Mouse (Mus musculus) midbrain, embryonic 10.5 days (tissue): ENCODE measurements at regions not wholly inside any gene's neighbourhood (a gene's known extent, or its start where the extent isn't known, plus 50 kb on each side); places are given as distances from the start of the nearest gene placed in this dataset.

Experiments used
- DNase-seq: peaks from one replicate; pipeline ENCODE4 v3.0.0-alpha.2; 2017; ENCODE audit warnings: low spot score
- H3K27ac ChIP-seq: fragments of 300-500 bp; sonication (generic); replicated peaks from 2 replicates; pipeline ENCODE4 v1.5.1; 2016; ENCODE audit warnings: mild to moderate bottlenecking
- H3K27me3 ChIP-seq: fragments of 300-500 bp; sonication (generic); 2 replicates; pipeline ENCODE4 v1.6.1; 2016; ENCODE audit warnings: low read depth, mild to moderate bottlenecking; ENCODE audit not compliant: poor library complexity, severe bottlenecking
- H3K36me3 ChIP-seq: fragments of 300-500 bp; sonication (generic); 2 replicates; pipeline ENCODE4 v1.6.1; 2016; ENCODE audit warnings: mild to moderate bottlenecking, moderate library complexity
- H3K4me1 ChIP-seq: fragments of 300-500 bp; sonication (generic); 2 replicates; pipeline ENCODE4 v1.6.1; 2016
- H3K4me3 ChIP-seq: fragments of 300-500 bp; sonication (generic); 2 replicates; pipeline ENCODE4 v1.5.1; 2016; ENCODE audit warnings: mild to moderate bottlenecking, moderate library complexity
- H3K9me3 ChIP-seq: fragments of 300-500 bp; sonication (generic); replicated peaks from 2 replicates; pipeline ENCODE4 v1.6.1; 2016; ENCODE audit warnings: mild to moderate bottlenecking
- WGBS: fragments of 180-500 bp; shearing (Covaris S2); methylation state at CpG from one replicate; pipeline ENCODE4 v1.1.7; 2016; 5-methylcytosine and 5-hydroxymethylcytosine counted together

DNA sequence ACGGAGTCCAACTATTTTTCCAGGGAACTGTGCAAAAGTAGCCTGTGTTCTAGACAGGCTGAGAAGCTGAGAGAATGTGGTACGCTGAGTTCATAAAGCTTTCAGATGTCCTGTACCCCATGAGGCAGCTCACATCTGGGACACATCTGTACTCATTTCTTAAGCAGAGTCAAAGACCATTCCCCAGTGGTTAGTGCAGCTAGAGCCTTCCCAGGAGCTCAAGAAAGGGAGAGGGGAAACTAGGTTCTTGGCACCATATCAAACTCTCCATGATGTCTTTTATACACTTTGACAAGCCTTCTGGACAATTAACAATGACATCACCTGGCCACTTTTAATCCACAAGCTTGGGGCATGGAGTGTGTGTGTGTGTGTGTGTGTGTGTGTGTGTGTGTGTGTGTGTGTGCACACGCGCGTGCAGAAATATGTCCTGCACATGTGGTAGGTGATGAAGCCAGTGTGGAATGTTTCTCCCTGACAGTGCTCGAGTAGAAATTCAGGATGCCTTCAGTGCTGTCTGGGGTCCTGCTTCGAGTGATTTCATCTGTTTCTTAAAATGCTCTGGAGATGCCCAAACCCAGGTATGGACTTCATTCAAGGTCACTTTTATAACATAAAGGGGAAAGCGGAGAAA, 121.1 kb upstream of the Dock1 start:
- no peaks in the 10 kb centered on the region for H3K36me3 ChIP-seq
- H3K27me3 ChIP-seq = no peaks in the 10 kb centered on the region; the same call in 1 of the 2 replicates
- peaks cover 11% of the 10 kb centered on the region for H3K4me1 ChIP-seq
- DNase-seq = no peak
- 90% methylated on average over 8 of the region's 8 CpGs for WGBS
- no peak overlapping the region for H3K4me3 ChIP-seq
- H3K27ac ChIP-seq = no peak overlapping the region
- no peaks in the 10 kb centered on the region for H3K9me3 ChIP-seq

DNA sequence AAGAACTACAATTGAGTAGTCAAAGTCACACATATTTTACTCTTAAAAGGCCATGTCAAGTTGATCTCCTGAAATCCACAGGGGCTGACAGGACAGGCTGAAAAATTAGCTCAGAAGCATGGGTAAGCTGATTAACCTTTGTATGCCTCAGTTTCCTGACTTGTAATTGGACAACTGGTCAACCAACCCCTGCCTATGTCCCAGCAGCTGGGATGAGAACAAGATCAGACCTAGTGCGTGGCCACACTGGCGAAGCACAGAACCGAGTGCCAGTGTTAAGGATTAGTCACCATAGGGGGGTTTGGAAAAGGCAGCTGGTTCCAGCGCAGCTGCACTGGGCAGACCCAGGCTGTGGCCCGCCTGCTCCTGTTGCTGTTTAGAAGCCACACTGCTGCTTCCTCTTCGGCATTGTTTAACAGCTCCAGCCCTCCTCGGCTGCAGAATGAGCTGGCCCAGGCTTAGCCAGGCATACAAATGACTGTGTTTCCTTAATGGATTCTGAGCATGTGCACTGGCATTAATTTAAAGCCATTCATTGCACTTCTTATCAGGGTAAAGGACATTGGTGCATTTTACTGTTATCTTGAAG, 120.1 kb upstream of the Dock1 start:
- 35% methylated on average over 7 of the region's 7 CpGs for WGBS
- Histone ChIP-seq H3K36me3 (no peaks in the 10 kb centered on the region), H3K4me1 (peaks cover 11% of the 10 kb centered on the region), H3K27me3 (no peaks in the 10 kb centered on the region; the same call in 1 of the 2 replicates), H3K4me3 (no peak overlapping the region), H3K27ac (peak overlapping the region; percentile 4; the same call in 1 of the 2 replicates), H3K9me3 (no peaks in the 10 kb centered on the region)
- peak; percentile 37 for DNase-seq

DNA sequence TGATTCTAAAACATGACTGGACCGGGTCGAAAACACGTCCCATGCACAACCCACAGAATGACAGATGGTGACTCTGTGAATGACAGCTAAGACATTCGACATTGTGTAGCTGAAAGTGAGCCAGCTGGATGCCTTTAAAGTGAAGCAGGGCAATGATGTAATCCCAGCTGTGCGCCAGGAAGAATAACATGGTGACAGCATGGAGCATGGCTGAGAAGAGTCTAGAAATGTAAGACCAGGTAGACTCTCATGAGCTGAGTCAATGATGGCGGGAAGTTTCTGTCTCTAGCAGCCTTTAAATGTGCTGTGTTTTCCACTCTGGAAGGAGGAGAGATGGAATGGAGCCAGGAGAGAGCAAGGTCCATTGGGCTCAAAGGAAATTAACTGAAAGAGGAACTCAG, 118.4 kb upstream of the Dock1 start:
- Histone ChIP-seq H3K4me1 (peaks cover 11% of the 10 kb centered on the region), H3K27ac (no peak overlapping the region), H3K36me3 (no peaks in the 10 kb centered on the region), H3K9me3 (no peaks in the 10 kb centered on the region), H3K4me3 (no peak overlapping the region), H3K27me3 (no peaks in the 10 kb centered on the region; the same call in 1 of the 2 replicates)
- 85% methylated on average over 6 of the region's 6 CpGs for WGBS
- no peak for DNase-seq

DNA sequence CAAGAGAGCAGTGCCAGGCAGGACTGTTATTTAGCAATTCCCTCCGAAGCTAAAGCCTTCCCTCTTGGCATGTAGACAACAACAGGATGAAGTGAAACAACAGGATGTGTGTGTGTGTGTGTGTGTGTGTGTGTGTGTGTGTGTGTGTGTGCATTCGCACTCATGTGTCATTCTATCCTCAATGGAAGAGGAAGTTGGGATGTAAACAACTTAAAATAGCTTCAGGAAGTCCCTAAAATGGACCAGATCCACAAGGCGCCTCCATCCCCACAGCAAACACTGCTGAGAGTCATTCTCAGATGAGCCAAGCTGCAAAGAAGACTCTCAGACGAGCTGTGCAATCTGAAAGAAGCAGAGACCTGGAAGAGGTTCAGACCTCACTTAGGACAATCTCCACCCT, 114.4 kb upstream of the Dock1 start:
- no peak for DNase-seq
- no peaks in the 10 kb centered on the region for H3K4me1 ChIP-seq
- no peaks in the 10 kb centered on the region for H3K27me3 ChIP-seq
- no peaks in the 10 kb centered on the region for H3K9me3 ChIP-seq
- 78% methylated on average over 4 of the region's 4 CpGs for WGBS
- H3K36me3 ChIP-seq = no peaks in the 10 kb centered on the region
- no peak overlapping the region for H3K4me3 ChIP-seq
- no peak overlapping the region for H3K27ac ChIP-seq

DNA sequence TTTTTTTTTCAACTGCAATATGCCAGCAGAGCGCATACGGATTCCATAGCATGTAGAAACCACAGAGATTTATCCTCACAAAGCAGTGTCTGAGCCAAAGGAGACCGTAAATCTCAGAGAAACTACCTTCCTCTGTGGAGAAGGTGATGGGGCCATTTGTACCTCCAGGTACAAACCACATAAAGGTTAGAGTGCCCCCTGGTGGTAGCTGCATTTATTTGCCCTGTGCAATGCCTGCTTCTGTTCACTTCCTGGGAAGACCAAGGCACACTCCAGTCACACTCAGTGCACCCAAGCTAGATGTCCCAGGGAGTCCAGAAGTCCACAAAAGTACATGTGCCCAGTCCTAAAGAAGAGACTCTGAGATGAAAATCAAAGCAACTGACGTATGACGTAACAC, 104.1 kb upstream of the Dock1 start:
- H3K36me3 ChIP-seq = no peaks in the 10 kb centered on the region
- H3K9me3 ChIP-seq = no peaks in the 10 kb centered on the region
- H3K4me1 ChIP-seq = no peaks in the 10 kb centered on the region
- 85% methylated on average over 5 of the region's 5 CpGs for WGBS
- peak; percentile 52 for DNase-seq
- H3K27ac ChIP-seq = no peak overlapping the region
- no peak overlapping the region for H3K4me3 ChIP-seq
- no peaks in the 10 kb centered on the region for H3K27me3 ChIP-seq

DNA sequence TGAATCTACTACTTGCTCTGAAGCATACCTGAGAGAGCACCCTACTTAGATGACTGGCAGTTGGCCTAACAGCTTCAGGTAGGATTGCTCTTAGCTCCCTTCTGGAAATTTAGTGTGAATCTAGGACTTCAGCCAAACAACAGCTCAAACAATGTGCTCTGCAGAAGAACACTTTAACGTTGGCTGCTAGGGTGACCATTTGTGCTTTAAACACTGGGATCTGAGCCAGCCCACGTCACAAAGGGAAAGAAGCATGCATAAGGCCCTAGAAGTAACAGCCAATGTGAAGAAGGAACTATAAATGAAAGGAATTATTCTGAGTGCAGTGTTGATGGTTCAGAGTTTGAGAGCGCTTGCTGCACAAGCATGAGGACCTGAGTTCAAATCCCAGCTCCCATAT, 101.2 kb upstream of the Dock1 start:
- Histone ChIP-seq H3K27ac (no peak overlapping the region), H3K36me3 (no peaks in the 10 kb centered on the region), H3K27me3 (no peaks in the 10 kb centered on the region), H3K4me3 (no peak overlapping the region), H3K4me1 (no peaks in the 10 kb centered on the region), H3K9me3 (no peaks in the 10 kb centered on the region)
- 93% methylated on average over 3 of the region's 3 CpGs for WGBS
- DNase-seq = no peak

DNA sequence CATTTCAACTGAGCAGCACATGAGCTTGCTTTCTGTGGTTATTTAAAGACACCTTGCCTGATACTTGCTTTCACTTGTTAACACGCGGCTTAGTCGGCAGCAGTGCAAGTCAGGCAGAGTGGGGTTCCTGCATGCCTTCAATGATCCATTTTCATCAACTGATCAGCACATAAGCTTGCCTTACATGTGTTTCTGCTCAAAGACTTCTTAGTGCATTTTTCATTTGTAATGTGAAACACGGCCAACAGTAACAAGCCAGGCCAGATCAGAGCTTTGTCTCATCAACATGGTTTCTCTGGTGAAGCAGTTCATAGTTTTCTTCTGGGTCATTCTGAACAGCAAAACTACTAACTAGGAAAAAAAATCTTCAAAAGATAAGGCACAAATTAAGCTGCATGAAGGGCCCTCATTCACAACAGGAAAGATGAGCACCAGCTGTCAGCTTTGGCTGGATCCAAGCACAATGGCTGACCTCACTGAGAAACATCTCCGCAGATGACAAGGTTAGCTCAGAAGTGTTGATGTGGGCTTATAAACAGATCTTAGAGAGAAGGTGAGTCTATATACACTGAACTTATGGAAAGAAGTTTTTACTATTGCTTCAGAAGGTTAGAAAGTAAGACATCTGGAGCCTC, 100.2 kb upstream of the Dock1 start:
- Histone ChIP-seq H3K4me3 (no peak overlapping the region), H3K9me3 (no peaks in the 10 kb centered on the region), H3K27me3 (no peaks in the 10 kb centered on the region), H3K4me1 (no peaks in the 10 kb centered on the region), H3K27ac (no peak overlapping the region), H3K36me3 (no peaks in the 10 kb centered on the region)
- no peak for DNase-seq
- WGBS = 92% methylated on average over 5 of the region's 5 CpGs

DNA sequence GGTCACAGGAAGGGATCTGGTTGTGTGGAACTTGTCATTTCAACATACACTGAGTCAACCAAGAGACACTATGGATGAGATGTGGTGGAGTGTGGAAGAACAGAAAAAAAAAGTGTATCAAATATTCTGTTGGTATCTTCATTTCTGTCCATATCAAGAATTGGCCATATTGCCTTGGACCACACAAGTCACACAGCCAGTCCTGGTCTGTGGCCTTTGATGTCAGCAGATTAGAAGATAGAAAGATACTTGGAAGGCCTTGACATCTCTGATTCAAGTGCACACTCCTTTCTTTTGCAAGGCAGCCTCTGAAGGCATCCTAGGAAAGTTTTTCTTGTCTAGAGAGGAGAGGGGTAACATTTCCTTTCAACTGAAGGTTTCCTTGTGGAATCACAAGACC, 88.7 kb upstream of the Dock1 start:
- no peak overlapping the region for H3K4me3 ChIP-seq
- H3K27me3 ChIP-seq = no peaks in the 10 kb centered on the region
- H3K4me1 ChIP-seq = no peaks in the 10 kb centered on the region
- H3K27ac ChIP-seq = no peak overlapping the region
- no peaks in the 10 kb centered on the region for H3K36me3 ChIP-seq
- no peak for DNase-seq
- H3K9me3 ChIP-seq = no peaks in the 10 kb centered on the region

DNA sequence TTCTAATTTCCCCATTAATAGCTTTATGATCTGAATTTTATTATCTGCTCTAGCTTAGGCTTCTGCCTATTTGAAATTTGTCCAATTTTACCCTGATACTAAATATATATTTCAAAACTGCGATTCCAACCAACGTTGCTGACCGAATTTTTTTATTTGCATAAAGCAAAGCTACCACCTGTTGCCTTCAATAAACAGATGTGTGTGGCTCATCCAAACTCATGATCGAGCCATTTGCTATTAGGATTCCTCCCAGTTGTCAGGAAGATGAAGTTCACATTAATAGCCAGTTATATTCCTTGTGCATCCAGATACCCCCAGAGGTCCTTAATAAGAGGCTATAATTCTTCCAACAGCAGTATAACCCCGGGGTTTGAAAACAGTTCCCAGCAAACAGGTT, 85.0 kb upstream of the Dock1 start:
- Histone ChIP-seq H3K27me3 (no peaks in the 10 kb centered on the region), H3K4me1 (no peaks in the 10 kb centered on the region), H3K36me3 (no peaks in the 10 kb centered on the region), H3K4me3 (no peak overlapping the region), H3K9me3 (no peaks in the 10 kb centered on the region), H3K27ac (no peak overlapping the region)
- 90% methylated on average over 5 of the region's 5 CpGs for WGBS
- no peak for DNase-seq

DNA sequence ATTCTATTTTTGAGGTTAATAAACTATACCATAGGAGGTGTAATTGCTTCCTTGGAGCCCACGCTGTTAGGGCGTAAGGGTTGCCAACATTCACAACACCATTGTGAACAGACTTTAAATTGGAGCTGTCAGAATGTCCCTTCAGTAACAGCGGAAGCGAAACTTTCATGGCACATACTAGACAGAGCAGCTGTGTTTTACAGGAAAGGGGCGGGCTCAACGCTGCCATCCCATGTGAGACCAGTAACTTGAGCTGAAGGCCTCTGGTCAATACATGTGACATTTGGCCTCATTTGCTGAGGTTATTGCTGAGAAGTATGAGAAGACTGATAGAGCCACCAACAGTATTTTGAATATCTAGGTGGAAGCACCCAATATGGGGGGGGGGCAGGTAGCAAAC, 83.5 kb upstream of the Dock1 start:
- no peak overlapping the region for H3K27ac ChIP-seq
- H3K4me1 ChIP-seq = no peaks in the 10 kb centered on the region
- H3K36me3 ChIP-seq = no peaks in the 10 kb centered on the region
- H3K4me3 ChIP-seq = no peak overlapping the region
- H3K27me3 ChIP-seq = no peaks in the 10 kb centered on the region
- 97% methylated on average over 6 of the region's 6 CpGs for WGBS
- DNase-seq = no peak
- H3K9me3 ChIP-seq = no peaks in the 10 kb centered on the region

DNA sequence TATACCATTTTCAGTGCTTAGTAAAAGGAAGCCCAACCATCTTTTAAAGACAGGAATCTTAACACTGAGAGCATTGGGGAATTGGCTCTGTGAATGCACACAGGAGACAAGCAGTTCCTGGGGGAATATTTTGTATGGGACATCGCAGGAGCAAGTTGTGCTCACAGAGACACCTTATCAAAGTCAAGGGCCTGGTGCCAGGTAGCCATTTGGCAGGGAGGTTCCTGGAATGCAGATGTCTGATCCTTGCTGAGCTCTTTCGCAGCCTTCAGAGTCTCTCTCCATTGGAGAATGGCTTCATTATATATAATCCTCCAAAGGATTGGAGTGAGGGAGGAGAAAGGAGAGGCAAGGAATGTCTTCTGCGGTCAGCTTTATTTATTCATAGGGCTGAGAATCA, 62.6 kb upstream of the Dock1 start:
- Histone ChIP-seq H3K9me3 (no peaks in the 10 kb centered on the region), H3K27ac (no peak overlapping the region), H3K36me3 (no peaks in the 10 kb centered on the region), H3K4me1 (no peaks in the 10 kb centered on the region), H3K27me3 (no peaks in the 10 kb centered on the region), H3K4me3 (no peak overlapping the region)
- no peak for DNase-seq
- WGBS = 78% methylated on average over 3 of the region's 3 CpGs

DNA sequence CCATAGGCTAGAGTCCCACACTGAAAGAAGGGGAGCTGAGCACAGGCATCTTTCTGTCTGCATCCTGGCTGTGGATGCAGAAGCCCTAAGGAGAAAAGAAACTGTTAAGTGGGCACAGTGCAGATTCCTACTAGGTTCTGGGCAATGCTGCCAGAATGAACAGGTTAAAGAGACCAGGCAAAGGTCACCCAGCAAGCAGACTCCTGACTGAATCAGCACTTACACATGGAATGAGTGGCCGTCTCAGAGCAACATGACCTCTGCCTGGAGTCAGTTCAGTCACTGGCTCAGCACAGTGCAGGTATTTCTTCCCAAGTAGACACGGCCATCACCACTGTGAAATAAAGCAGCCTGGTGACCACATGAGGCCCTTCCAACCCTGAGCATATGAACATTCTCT, 60.3 kb upstream of the Dock1 start:
- Histone ChIP-seq H3K36me3 (no peaks in the 10 kb centered on the region), H3K27ac (no peak overlapping the region), H3K27me3 (no peaks in the 10 kb centered on the region), H3K4me3 (no peak overlapping the region), H3K4me1 (no peaks in the 10 kb centered on the region), H3K9me3 (no peaks in the 10 kb centered on the region)
- no peak for DNase-seq
- WGBS = 77% methylated on average over 2 of the region's 2 CpGs

DNA sequence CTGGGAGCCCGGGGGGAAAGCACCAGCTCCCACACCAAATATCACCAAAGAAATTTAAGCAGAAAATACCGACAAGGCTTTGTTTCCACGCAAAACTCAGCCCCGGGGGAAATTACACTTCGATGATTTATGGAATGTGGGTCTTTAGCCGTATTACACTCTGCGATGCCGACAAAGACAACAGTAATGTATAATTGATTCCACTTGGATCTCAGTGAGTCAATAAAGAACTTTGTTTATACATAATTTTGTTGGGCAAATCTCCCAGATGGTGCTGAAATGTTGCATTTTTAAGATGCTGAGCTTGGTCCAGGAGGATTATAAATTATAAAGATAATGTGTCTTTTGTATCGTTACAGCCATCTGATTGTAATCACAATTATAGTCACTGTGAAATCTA, 59.1 kb upstream of the Dock1 start:
- WGBS = 92% methylated on average over 9 of the region's 9 CpGs
- Histone ChIP-seq H3K27me3 (no peaks in the 10 kb centered on the region), H3K36me3 (no peaks in the 10 kb centered on the region), H3K4me1 (no peaks in the 10 kb centered on the region), H3K9me3 (no peaks in the 10 kb centered on the region), H3K27ac (no peak overlapping the region), H3K4me3 (no peak overlapping the region)
- DNase-seq = no peak
